Comparison of ENCODE assay signal across 9 mouse cellular contexts in the genomic region with DNA sequence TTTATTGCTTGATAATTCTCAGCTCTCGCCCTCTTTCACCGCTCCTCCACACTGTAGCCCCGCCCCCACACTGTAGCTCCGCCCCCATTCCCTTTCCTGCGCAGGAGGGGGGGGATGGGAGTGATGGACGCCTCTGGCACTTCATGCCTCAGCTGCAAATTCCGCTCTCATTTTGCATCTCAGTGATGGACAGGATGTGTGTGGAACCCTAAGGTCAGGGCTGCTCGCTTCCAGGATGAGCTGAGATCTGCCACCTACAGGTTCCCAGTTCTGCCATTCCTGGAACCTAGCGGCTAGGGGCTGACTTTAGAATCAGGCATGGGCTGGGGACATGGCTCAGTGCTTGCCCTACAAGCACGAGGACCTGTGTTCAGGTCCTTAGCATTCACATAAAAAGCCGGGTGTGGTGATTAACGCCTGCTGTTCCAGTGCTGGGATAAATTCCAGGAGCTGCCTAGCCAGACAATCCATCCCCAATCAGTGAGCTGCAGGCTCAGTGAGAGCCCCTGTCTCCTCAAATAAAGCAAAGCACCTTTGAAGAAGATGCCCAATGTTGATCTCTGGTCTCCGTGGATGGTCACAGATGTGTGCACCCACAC. TPM values are rescaled to one million over a fixed set of nuclear protein-coding genes. Genes with fewer than 3 reads are reported as not detected.
DNase-seq lines count a peak whose midpoint lies in the region; ATAC-seq lines count a peak whose summit lies in the region.
"Had no signal": no experiment of that assay in that cellular context is flagged by ENCODE, and none has a peak within 500 bp of the region (broad histone marks: within the 10 kb centered on the region; RNA-seq: fewer than 3 reads in every experiment).

No protein-coding gene starts in this region.

- no peak overlapping the region for H3K9ac ChIP-seq in forebrain, embryonic 16.5 days (replicated peaks; ENCODE audit: low read depth, low read length)
- no peak overlapping the region for H3K9ac ChIP-seq in hindbrain, embryonic 11.5 days (ENCODE audit: low read depth, low read length)
- H3K9ac ChIP-seq: liver, embryonic 14.5 days had no signal

- no peak overlapping the region for H3K4me2 ChIP-seq in forebrain, embryonic 16.5 days (ENCODE audit: low read length)
- no peak overlapping the region for H3K4me2 ChIP-seq in hindbrain, embryonic 11.5 days (replicated peaks; ENCODE audit: low read depth, low read length)

- H3K4me3 ChIP-seq in forebrain, embryonic 10.5 days, result peak overlapping the region; percentile 21
- no peak overlapping the region for H3K4me3 ChIP-seq in forebrain, embryonic 16.5 days (replicated peaks; ENCODE audit: low read length)
- H3K4me3 ChIP-seq in hindbrain, embryonic 11.5 days (ENCODE audit: low read depth, low read length), result no peak overlapping the region

- peaks cover 77% of the 10 kb centered on the region for H3K4me1 ChIP-seq in forebrain, embryonic 10.5 days
- H3K4me1 ChIP-seq in forebrain, embryonic 16.5 days (replicated peaks; ENCODE audit: control insufficient read depth, insufficient read depth, low read length), result peaks cover 29% of the 10 kb centered on the region
- peaks cover 17% of the 10 kb centered on the region for H3K4me1 ChIP-seq in hindbrain, embryonic 11.5 days (replicated peaks; ENCODE audit: control insufficient read depth, insufficient read depth, low read length)

- H3K36me3 ChIP-seq in forebrain, embryonic 10.5 days (replicated peaks), result no peaks in the 10 kb centered on the region
- no peaks in the 10 kb centered on the region for H3K36me3 ChIP-seq in forebrain, embryonic 16.5 days (ENCODE audit: control insufficient read depth, insufficient read depth)
- no peaks in the 10 kb centered on the region for H3K36me3 ChIP-seq in hindbrain, embryonic 11.5 days (ENCODE audit: control insufficient read depth, insufficient read depth, low read length)

- peaks cover 70% of the 10 kb centered on the region for H3K27me3 ChIP-seq in forebrain, embryonic 10.5 days (ENCODE audit: poor library complexity, severe bottlenecking)
- H3K27me3 ChIP-seq in forebrain, embryonic 16.5 days (replicated peaks; ENCODE audit: control insufficient read depth, insufficient read depth, low read length), result no peaks in the 10 kb centered on the region
- no peaks in the 10 kb centered on the region for H3K27me3 ChIP-seq in hindbrain, embryonic 11.5 days (ENCODE audit: control insufficient read depth, insufficient read depth, low read length)

- peak overlapping the region; percentile 60; the same call in 1 of the 2 replicates for H3K27ac ChIP-seq in forebrain, embryonic 10.5 days
- no peak overlapping the region for H3K27ac ChIP-seq in forebrain, embryonic 16.5 days (ENCODE audit: low read length)
- 0 out of 2 replicates have a peak overlapping the region, but pooled peaks have one; percentile 33 for H3K27ac ChIP-seq in hindbrain, embryonic 11.5 days (ENCODE audit: low read depth, low read length)
- H3K27ac ChIP-seq: liver, embryonic 14.5 days had no signal

- ATAC-seq in forebrain, embryonic 16.5 days, result no peak
- peak; percentile 45 for ATAC-seq in hindbrain, embryonic 11.5 days (ENCODE audit: low FRiP score)

- DNase-seq in forebrain, embryonic 10.5 days (ENCODE audit: extremely low spot score, low spot score), result peak; percentile 63
- peak; percentile 29 for DNase-seq in adrenal gland, postnatal 25 days
- peak; percentile 81 for DNase-seq in hindbrain, embryonic 11.5 days (ENCODE audit: low spot score)
- peak; percentile 53 for DNase-seq in lung, postnatal 36 days
- DNase-seq in right cerebral cortex, postnatal 36 days (ENCODE audit: low spot score in 2 of 2), result no peak
- no peak for DNase-seq in left cerebral cortex, adult 18-20 months (ENCODE audit: low spot score in 2 of 2)
- no peak for DNase-seq in urinary bladder, postnatal 14 days (ENCODE audit: low spot score)

- WGBS in forebrain, embryonic 10.5 days, result 11% methylated on average over 13 of the region's 13 CpGs
- 10% methylated on average over 13 of the region's 13 CpGs for WGBS in forebrain, embryonic 16.5 days
- WGBS in hindbrain, embryonic 11.5 days, result 10% methylated on average over 12 of the region's 13 CpGs

- no peaks in the 10 kb centered on the region for H3K9me3 ChIP-seq in forebrain, embryonic 10.5 days
- no peaks in the 10 kb centered on the region for H3K9me3 ChIP-seq in forebrain, embryonic 16.5 days (ENCODE audit: control insufficient read depth, low read length)
- no peaks in the 10 kb centered on the region for H3K9me3 ChIP-seq in hindbrain, embryonic 11.5 days (ENCODE audit: control insufficient read depth, low read length)

RNA-seq across cellular contexts. Expression of gene Tnrc6c, which starts 47.4 kb away (rescaled TPM):
- polyA plus RNA-seq in forebrain, embryonic 10.5 days (2016; fragmentation: Nextera tagmentation; extraction: Ambion mirVana), result 11.3 and 12.0 TPM in 2 replicates
- polyA plus RNA-seq in forebrain, embryonic 16.5 days (2015; fragmentation: Nextera tagmentation; extraction: Ambion mirVana), result 28.0 and 29.7 TPM in 2 replicates
- total RNA-seq in adrenal gland, postnatal 25 days (2021), result 24.1 and 29.4 TPM in 2 replicates
- polyA plus RNA-seq in hindbrain, embryonic 11.5 days (2014; fragmentation: Nextera tagmentation; extraction: Ambion mirVana), result 17.0 and 20.6 TPM in 2 replicates
- 10 to 100 TPM; 53.3 to 54.9 TPM for total RNA-seq in left cerebral cortex, adult 18-20 months (2021)

Comparison
In these comparisons a context has a peak if more than half of its experiments do, and no peak if none do; other contexts are left out.
1. DNase-seq: peak in forebrain, embryonic 10.5 days (single experiment), adrenal gland, postnatal 25 days (single experiment), hindbrain, embryonic 11.5 days (single experiment) and lung, postnatal 36 days (single experiment); none in right cerebral cortex, postnatal 36 days (0 of 2), left cerebral cortex, adult 18-20 months (0 of 2) and urinary bladder, postnatal 14 days (single experiment).